Mouse (Mus musculus) bone marrow, adult 2 months (tissue): ENCODE data around the gene Fuz. TPM values are rescaled to one million over a fixed set of nuclear protein-coding genes. Genes with fewer than 3 reads are reported as not detected.

Experiments
- H3K27ac ChIP-seq: fragments of 200-500 bp; 2 replicates; pipeline ENCODE4 v1.5.1; 2012; ENCODE audit warnings: low read depth, mild to moderate bottlenecking, control low read depth, inconsistent platforms, low read length; ENCODE audit not compliant: control insufficient read depth, poor library complexity, insufficient read depth
- H3K4me1 ChIP-seq: fragments of 200-500 bp; 2 replicates; pipeline ENCODE4 v1.6.1; 2011; ENCODE audit warnings: low read length; ENCODE audit not compliant: control insufficient read depth, insufficient read depth
- H3K4me3 ChIP-seq: fragments of 200-500 bp; replicated peaks from 2 replicates; pipeline ENCODE3; 2011; ENCODE audit warnings: mild to moderate bottlenecking, low read depth, low read length, control low read depth; ENCODE audit not compliant: control insufficient read depth
- CTCF ChIP-seq: fragments of 200-500 bp; IDR thresholded peaks from 2 replicates; pipeline ENCODE4 v1.5.1; 2011; ENCODE audit warnings: low read length, control low read depth; ENCODE audit not compliant: control insufficient read depth, insufficient read depth
- POLR2A ChIP-seq: fragments of 200-500 bp; IDR thresholded peaks from 2 replicates; pipeline ENCODE4 v1.6.1; 2011; ENCODE audit warnings: low read depth, mild to moderate bottlenecking, control low read depth, low read length, borderline replicate concordance; ENCODE audit not compliant: control insufficient read depth
- WGBS: fragments of 180-500 bp; shearing (Covaris S2); methylation state at CpG from one replicate; pipeline ENCODE4 v1.1.7; 2018; 5-methylcytosine and 5-hydroxymethylcytosine counted together
- polyA plus RNA-seq: library from polyadenylated mRNA; stranded (reverse); fragments of >200 nt; gene quantifications from 2 replicates; pipeline ENCODE4 v1.2.4, GENCODE M21; 2011; ENCODE audit warnings: low replicate concordance; ENCODE audit not compliant: missing spikeins, insufficient read depth, insufficient read length

Gene Fuz
- polyA plus RNA-seq, 1 experiment = 21.8 TPM

- no peaks in the 10 kb centered on the region; the same call in 1 of the 2 replicates for H3K4me1 ChIP-seq
- no peak for TF ChIP-seq POLR2A
- no peak for TF ChIP-seq CTCF
- H3K27ac ChIP-seq = no peak overlapping the region; the same call in 1 of the 2 replicates
- 64% methylated on average over 19 of the region's 19 CpGs for WGBS
- H3K4me3 ChIP-seq = no peak overlapping the region
Observed at GRCm38 (mm10) chr7:44898607-44899006, 2.7 kb downstream of the Fuz start.

GRCm38 (mm10) chr7:44900632-44901031 is 4.8 kb downstream of the Fuz start:
- H3K27ac ChIP-seq = no peak overlapping the region

DNA sequence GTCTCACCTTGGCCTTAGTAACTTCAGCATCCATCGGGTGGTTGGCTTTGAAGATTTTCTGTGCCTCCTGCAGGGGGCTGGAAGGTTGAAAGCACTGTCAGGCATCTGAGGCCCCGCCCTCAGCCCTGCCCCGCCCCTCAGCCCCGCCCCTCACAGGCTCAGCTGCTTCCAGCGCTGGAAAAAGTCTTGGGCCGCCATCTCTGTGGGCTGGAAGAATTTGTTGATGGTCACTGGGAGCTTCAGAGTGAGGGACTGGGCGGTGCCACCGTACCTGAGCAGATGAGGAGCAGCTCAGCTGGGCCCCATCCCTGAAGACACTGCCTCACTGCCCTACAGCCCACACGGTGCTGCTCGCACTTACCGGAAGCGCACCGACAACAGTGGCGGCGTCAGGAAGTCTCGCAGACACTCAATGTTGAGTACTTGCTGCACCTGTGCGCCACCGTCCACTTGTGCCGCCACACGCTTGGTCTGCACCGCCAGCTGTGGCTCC is 5.4 kb downstream of the Fuz start:
- 20% methylated on average over 21 of the region's 21 CpGs for WGBS
- Histone ChIP-seq H3K27ac (peak overlapping the region; percentile 67), H3K4me1 (no peaks in the 10 kb centered on the region; the same call in 1 of the 2 replicates), H3K4me3 (peak overlapping the region; percentile 76)
- TF ChIP-seq POLR2A = peak; percentile 52; the same call in 1 of the 2 replicates
- TF ChIP-seq CTCF = no peak

More at GRCm38 (mm10) chr7:44900632-44901031, 4.8 kb downstream of the Fuz start:
- H3K4me3 ChIP-seq = no peak overlapping the region
- no peaks in the 10 kb centered on the region; the same call in 1 of the 2 replicates for H3K4me1 ChIP-seq
- TF ChIP-seq CTCF (no peak), POLR2A (0 out of 2 replicates have a peak, but pooled peaks have one; percentile 4)
- WGBS = 89% methylated on average over 11 of the region's 11 CpGs

- TF ChIP-seq POLR2A = no peak
- TF ChIP-seq CTCF = no peak
- WGBS = 87% methylated on average over 20 of the region's 20 CpGs
Observed at GRCm38 (mm10) chr7:44905430-44905829, 9.6 kb downstream of the Fuz start.

DNA sequence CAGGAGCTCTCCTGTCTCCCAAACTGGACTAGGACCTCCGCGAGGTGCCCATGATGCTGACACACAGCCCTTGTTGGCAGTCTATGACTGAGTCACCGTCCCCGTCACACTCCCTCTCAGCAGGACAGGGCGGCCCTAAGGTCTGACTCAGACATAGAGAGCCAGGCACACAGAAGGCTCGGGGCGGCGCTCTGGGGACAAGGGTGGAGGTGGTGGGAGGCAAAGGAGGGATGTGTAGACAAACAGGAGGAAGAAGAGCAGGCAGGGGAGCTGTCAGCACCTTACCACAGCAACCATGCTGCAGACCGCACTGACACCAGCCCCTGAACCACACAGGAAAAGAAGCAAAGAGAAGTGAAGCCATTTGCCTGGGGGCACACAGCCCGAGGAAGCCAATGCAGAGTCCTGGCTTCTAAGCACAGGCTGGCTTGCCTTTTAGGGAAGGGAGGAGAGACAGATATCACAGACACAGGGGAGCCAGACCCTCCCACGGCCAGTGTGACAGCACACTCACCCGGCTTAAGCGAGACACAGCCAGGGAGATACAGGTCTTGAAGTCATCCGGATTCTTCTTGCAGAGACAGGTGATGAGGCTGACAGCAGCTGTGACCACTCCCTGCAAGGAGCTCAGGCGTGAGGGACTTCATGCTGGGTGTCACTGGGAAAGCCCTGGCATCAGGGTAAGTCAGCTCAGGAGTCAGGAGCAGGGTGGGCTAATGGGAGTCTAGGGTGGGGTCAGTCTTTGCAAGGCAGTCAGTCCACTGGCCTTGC is 13.0 kb downstream of the Fuz start:
- Histone ChIP-seq H3K4me1 (no peaks in the 10 kb centered on the region; the same call in 1 of the 2 replicates), H3K4me3 (no peak overlapping the region), H3K27ac (no peak overlapping the region)
- TF ChIP-seq CTCF (no peak), POLR2A (no peak)
- 83% methylated on average over 15 of the region's 15 CpGs for WGBS

More at GRCm38 (mm10) chr7:44905430-44905829, 9.6 kb downstream of the Fuz start:
- H3K4me3 ChIP-seq = no peak overlapping the region
- H3K27ac ChIP-seq = no peak overlapping the region
- no peaks in the 10 kb centered on the region; the same call in 1 of the 2 replicates for H3K4me1 ChIP-seq

GRCm38 (mm10) chr7:44914396-44914795 is 18.5 kb downstream of the Fuz start:
- no peak overlapping the region for H3K27ac ChIP-seq
- TF ChIP-seq CTCF = no peak
- no peak for TF ChIP-seq POLR2A
- WGBS = 97% methylated on average over 2 of the region's 2 CpGs
- H3K4me1 ChIP-seq = peaks cover 1% of the 10 kb centered on the region; the same call in 1 of the 2 replicates
- no peak overlapping the region for H3K4me3 ChIP-seq

DNA sequence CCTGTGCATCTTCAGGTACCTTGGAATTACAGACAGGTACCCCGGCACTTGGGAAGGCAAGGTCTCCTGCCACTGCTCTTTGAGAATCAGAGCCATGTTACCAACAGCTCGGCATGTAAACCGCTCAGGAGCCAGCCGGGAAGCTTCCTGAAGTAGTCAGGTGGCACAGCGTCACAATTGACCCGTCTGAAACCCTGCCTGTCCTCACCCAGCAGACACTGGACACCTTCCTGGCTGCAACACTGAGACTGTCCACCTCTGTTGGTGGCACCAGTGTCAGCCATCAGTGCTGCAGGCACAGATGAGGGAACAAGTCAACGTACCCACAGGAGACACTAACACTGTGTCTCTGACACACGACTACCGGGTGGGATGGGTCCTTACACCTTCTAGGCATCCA is 19.4 kb downstream of the Fuz start:
- TF ChIP-seq POLR2A (no peak), CTCF (no peak)
- no peak overlapping the region for H3K27ac ChIP-seq
- H3K4me3 ChIP-seq = no peak overlapping the region
- WGBS = 94% methylated on average over 9 of the region's 9 CpGs
- H3K4me1 ChIP-seq = peaks cover 1% of the 10 kb centered on the region; the same call in 1 of the 2 replicates

DNA sequence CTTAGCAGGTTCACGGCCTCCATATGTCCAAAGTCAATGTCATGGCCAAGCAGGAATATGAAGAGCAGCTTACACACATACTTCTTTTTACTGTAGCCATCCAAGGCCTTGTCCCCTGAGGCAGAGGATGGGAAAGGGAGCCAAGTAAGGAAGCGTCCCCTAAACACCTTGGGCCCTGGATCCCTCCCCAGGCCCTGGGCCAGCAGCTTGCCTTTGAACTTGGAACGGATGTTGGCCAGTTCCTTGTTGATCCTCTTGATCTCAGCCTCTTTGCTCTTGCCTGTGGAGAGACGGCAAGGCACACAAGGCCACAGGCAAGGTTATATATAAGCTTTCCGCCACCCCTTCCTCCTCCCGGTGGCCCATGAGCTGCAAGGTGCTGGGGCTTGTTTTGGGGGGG is 20.3 kb downstream of the Fuz start:
- H3K4me1 ChIP-seq = peaks cover 1% of the 10 kb centered on the region; the same call in 1 of the 2 replicates
- WGBS = 93% methylated on average over 6 of the region's 6 CpGs
- TF ChIP-seq POLR2A (no peak), CTCF (no peak)
- no peak overlapping the region for H3K27ac ChIP-seq
- no peak overlapping the region for H3K4me3 ChIP-seq
